Mouse (Mus musculus): ENCODE results near the gene Sapcd1.

Gene Sapcd1

GRCm38 (mm10) chr17:35031880-35032279 is 4.1 kb upstream of the Sapcd1 start:
- no peak for DNase-seq (ENCODE audit: extremely low spot score, low read depth, low spot score)

GRCm38 (mm10) chr17:35031272-35031671 is 3.5 kb upstream of the Sapcd1 start:
- DNase-seq (ENCODE audit: extremely low spot score, low read depth, low spot score): no peak

- no peak for DNase-seq (ENCODE audit: extremely low spot score, low read depth, low spot score)
These were observed 2.1 kb upstream of the Sapcd1 start for GRCm38 (mm10) chr17:35029691-35030532.

- no peak for DNase-seq (ENCODE audit: extremely low spot score, low read depth, low spot score)
These were observed 499 bp upstream of the Sapcd1 start for GRCm38 (mm10) chr17:35028315-35028714.

GRCm38 (mm10) chr17:35026206-35026605 is 1.6 kb downstream of the Sapcd1 start:
- DNase-seq (ENCODE audit: extremely low spot score, low read depth, low spot score): no peak

GRCm38 (mm10) chr17:35024691-35025488 is 2.9 kb downstream of the Sapcd1 start:
- DNase-seq (ENCODE audit: extremely low spot score, low read depth, low spot score): no peak

GRCm38 (mm10) chr17:35024261-35024660 is 3.6 kb downstream of the Sapcd1 start:
- DNase-seq (ENCODE audit: extremely low spot score, low read depth, low spot score): no peak

- no peak for DNase-seq (ENCODE audit: extremely low spot score, low read depth, low spot score)
These were observed 4.1 kb downstream of the Sapcd1 start for GRCm38 (mm10) chr17:35023756-35024155.

GRCm38 (mm10) chr17:35023221-35023620 is 4.6 kb downstream of the Sapcd1 start:
- no peak for DNase-seq (ENCODE audit: extremely low spot score, low read depth, low spot score)

GRCm38 (mm10) chr17:35022541-35023060 is 5.2 kb downstream of the Sapcd1 start:
- DNase-seq (ENCODE audit: extremely low spot score, low read depth, low spot score): no peak

- no peak for DNase-seq (ENCODE audit: extremely low spot score, low read depth, low spot score)
These were observed 5.9 kb downstream of the Sapcd1 start for GRCm38 (mm10) chr17:35021842-35022477.

GRCm38 (mm10) chr17:35021163-35021808 is 6.5 kb downstream of the Sapcd1 start:
- DNase-seq (ENCODE audit: extremely low spot score, low read depth, low spot score): no peak

- DNase-seq (ENCODE audit: extremely low spot score, low read depth, low spot score): no peak
These were observed 7.3 kb downstream of the Sapcd1 start for GRCm38 (mm10) chr17:35020551-35020950.

- DNase-seq (ENCODE audit: extremely low spot score, low read depth, low spot score): no peak
These were observed 7.9 kb downstream of the Sapcd1 start for GRCm38 (mm10) chr17:35019894-35020293.

- DNase-seq (ENCODE audit: extremely low spot score, low read depth, low spot score): no peak
These were observed 9.6 kb downstream of the Sapcd1 start for GRCm38 (mm10) chr17:35018171-35018570.

- DNase-seq (ENCODE audit: extremely low spot score, low read depth, low spot score): no peak
These were observed 10.1 kb downstream of the Sapcd1 start for GRCm38 (mm10) chr17:35017706-35018030.

- DNase-seq (ENCODE audit: extremely low spot score, low read depth, low spot score): no peak
These were observed 10.8 kb downstream of the Sapcd1 start for GRCm38 (mm10) chr17:35016791-35017705.

- DNase-seq (ENCODE audit: extremely low spot score, low read depth, low spot score): no peak
These were observed 11.4 kb downstream of the Sapcd1 start, which contains the start of gene Vwa7 for GRCm38 (mm10) chr17:35016376-35016775. Vwa7 (plus strand) TSS chr17:35016579.

- no peak for DNase-seq (ENCODE audit: extremely low spot score, low read depth, low spot score)
These were observed 12.5 kb downstream of the Sapcd1 start for GRCm38 (mm10) chr17:35015296-35015695.

- DNase-seq (ENCODE audit: extremely low spot score, low read depth, low spot score): no peak
These were observed 14.6 kb downstream of the Sapcd1 start for GRCm38 (mm10) chr17:35013221-35013620.

All from hindlimb bud, embryonic 11.5 days (tissue).